Mouse (Mus musculus): ENCODE measurements around the gene Specc1l.

DNA sequence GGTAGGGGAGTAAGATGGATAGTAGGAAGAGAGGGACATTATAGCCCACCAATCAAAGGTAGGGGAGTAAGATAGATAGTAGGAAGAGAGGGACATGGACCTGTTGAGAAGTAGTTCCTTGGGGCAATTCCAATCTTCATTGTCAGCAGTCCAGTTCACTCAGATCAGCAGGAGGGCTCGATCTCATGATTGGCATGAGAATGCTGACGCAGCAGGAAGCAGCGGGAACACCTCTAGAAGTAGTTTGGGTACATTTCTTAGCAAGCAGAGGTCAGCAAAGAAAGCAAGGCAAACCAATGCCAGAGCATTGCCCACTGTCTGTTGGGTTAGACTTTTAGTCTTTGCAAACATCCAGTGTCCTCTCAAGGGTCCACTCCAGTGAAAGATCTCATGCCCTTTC lies 71.9 kb downstream of the Specc1l start:
- TF ChIP-seq CTCF (IDR thresholded peaks at IDR 0.05): no peak
- TF ChIP-seq POLR2A (IDR thresholded peaks at IDR 0.05; ENCODE audit: insufficient read depth, low read depth, low read length): no peak
- no peak for TF ChIP-seq EP300 (IDR thresholded peaks at IDR 0.05; ENCODE audit: insufficient read depth, low read depth, low read length)

Measured in heart, adult 2 months (tissue).